Mouse (Mus musculus) layer of hippocampus, postnatal 25 days (tissue): ENCODE measurements around the gene Snx20. TPM values are rescaled to one million over a fixed set of nuclear protein-coding genes. Genes with fewer than 3 reads are reported as not detected.
"Not testable (repeated sequence)": the region's sequence is repeated elsewhere in the genome, so short reads cannot be mapped to it uniquely, and the experiment has no call there.

Experiments
- DNase-seq, 2 experiments: peaks; one replicate each; pipeline ENCODE4 v3.0.0; 2022; ENCODE audit warnings: mixed read lengths in 2 of 2, low spot score in 1 of 2; ENCODE audit errors: extremely low spot score in 1 of 2
- total RNA-seq, 2 experiments: library from RNA; stranded (reverse); gene quantifications; 2 replicates each; pipeline ENCODE4 v1.2.3; 2021

Gene Snx20
- 1 to 10 TPM; 1.2 to 1.6 TPM for total RNA-seq

- no peak for DNase-seq
These were observed at the start of gene Snx20 for GRCm38 (mm10) chr8:88635474-88636397. Snx20 (minus strand) TSS chr8:88636128.

- DNase-seq = no peak
These were observed 47.8 kb upstream of the Snx20 start for GRCm38 (mm10) chr8:88683656-88684289.

DNA sequence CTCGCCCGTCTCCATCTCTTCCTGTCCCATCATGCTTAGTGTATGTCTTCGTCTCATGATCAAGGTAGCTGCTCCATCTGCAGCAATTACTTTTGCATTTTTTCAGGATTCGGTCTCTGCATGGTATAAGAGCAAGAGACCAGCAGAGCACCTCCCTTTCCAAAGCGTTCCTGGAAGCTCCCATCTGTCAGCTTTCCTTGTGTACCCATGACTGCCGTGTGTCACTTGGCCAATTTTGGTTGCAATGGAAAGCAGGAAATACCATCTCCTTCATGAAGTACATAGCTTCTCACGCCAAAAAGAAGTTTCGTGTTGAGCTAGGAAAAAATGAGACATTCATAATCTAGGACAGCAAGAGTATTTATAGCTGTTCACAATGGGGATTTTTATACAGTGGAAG lies 45.1 kb upstream of the Snx20 start:
- DNase-seq = no peak

DNA sequence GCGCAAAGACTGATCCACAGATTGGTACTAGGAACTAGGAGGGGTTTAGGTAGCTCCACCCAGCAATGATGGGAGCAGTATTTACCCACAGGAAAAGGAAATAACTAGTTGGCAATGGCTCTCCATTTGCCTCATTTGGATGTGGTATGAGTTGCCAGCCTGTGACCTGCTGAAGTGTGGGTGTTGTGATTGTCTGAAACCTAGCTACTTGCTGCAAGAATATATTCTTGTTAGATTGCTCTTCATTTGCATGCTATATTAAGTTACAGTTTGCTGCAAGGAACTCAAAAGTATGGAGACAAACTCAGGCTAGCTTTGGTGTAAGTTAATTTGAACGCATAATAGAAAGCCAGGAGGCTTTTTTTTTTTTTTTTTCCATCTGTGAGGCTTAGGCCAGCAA lies 44.6 kb upstream of the Snx20 start:
- DNase-seq = no peak

DNA sequence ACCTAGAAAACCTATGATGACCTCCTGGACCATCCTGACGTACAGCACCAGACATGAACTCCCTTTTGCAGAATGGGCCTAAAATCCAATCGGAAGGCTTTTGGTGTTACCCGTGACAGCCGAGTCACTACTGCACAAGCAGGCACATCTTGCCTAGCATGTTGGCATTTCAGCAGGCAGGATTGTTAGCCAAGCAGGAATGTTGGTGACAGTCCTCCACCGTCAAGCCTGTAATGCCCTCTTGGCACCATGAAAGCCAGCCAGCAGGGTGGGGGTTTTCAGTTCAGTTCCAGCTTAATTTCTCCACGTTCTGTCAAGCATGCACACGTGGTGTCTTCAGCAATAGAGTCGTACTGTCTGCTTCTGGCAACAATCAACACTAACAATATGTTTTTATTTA lies 41.1 kb upstream of the Snx20 start:
- no peak for DNase-seq

DNA sequence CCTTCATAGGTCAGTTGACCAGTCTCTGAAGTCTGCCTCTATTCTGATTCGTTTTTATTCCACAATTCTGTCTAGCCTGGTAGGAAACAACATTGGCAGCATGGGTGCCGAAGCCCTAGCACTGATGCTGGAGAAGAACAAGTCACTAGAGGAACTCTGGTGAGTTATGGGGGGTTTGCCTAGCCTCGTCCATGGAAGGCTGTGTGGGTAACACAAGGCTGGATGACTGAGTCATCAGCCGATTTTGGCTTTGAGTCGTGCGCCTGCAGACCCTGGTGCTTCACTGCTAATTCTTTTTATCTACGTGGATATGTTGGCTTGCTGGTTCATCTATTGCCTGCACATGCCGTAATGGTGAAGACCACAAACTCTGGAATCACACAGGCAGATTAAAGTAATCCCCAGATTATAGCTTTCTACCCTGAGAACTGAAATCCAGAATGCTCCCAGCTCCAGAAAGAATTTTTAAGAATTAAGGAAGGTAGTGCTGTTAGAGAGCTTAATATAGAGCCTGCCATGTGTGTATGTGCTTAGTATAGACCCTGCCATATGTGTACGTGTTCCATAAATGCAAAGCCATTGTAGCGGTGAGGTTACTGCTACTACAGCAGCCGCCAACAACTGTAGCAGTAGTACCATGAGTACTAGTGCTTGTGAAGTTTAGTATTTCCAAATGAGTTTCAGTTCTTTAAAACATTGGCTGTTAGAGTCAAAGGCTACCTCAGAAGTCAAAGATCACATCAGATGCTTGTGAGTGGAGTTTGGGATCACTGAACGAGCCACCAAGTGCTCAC lies 39.6 kb upstream of the Snx20 start:
- no peak for DNase-seq

GRCm38 (mm10) chr8:88673859-88674258 lies 37.9 kb upstream of the Snx20 start:
- no peak for DNase-seq

DNA sequence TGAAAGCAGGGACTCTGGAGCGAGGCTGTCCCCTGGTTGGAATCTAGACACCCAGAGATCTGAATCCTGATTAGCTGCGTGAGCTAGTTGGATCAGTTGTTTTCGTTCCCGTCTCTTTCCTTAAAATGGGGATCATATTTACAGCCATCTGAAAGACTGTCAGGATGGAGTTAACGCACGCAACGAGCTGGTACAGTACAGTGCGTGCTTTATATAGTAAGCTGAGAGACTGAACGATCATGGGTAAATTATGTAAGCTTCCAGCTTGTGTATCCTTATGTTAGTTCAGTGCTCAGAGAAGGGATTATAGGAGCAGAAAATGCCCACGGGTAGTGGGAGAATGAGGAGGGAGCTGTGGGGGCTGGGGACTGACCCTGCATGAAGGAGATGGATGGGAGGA lies 35.6 kb upstream of the Snx20 start:
- DNase-seq = no peak

GRCm38 (mm10) chr8:88670782-88671181 lies 34.9 kb upstream of the Snx20 start:
- no peak for DNase-seq

DNA sequence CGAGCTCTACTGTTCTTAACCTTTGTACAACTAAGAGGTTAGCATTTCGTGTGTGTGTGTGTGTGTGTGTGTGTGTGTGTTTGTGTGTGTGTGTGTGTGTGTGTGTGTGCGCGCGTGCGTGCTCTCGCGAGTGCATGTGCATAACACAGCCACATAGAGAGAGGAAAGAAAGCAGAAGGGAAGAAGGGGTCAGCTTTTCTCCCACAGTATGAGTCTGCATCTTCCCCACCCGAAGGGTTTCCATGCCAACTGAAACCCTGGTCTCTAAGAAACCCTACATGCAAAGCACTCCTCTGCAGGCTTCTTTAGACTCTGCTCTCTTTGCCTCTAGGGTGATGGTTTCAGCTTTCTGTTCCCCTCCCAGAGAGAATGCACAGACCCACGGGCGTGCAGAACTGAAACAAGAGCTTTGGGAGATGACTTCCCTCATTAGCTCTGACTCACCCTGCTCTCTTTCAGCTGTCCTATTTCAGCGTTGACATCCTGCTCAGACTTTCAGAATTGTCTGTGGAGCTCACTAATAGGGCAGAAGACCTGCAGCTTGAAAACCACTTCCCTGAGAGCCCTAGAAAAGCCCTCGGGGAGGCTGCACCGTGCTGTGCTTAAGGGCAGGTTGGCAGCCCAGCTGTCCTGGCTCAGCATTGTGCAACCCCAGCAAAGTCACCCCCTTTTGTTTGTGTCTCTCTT lies 32.6 kb upstream of the Snx20 start:
- DNase-seq = no peak

GRCm38 (mm10) chr8:88666435-88666834 lies 30.5 kb upstream of the Snx20 start:
- no peak for DNase-seq

DNA sequence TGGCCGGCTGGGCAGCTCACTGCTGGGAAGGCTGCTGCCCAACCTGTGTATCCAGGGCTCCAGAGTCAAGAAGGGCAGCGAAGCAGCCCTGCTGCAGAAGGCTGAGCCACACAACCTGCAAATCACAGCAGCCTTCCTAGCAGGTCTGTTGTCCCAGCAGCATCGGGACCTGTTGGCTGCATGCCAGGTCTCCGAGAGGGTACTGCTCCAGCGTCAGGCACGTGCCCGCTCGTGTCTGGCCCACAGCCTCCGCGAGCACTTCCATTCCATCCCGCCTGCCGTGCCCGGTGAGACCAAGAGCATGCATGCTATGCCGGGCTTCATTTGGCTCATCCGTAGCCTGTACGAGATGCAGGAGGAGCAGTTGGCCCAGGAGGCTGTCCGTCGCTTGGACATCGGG lies 29.0 kb upstream of the Snx20 start:
- no peak for DNase-seq

DNA sequence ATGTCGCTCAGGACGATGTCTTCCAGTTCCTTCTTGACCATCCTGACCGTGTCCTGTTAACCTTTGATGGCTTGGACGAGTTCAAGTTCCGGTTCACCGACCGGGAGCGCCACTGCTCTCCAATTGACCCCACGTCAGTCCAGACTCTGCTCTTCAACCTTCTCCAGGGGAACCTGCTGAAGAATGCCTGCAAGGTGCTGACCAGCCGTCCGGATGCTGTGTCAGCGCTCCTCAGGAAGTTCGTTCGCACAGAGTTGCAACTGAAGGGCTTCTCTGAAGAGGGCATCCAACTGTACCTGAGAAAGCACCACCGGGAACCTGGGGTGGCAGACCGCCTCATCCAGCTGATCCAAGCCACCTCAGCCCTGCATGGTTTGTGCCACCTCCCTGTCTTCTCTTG lies 28.2 kb upstream of the Snx20 start:
- no peak for DNase-seq

GRCm38 (mm10) chr8:88662401-88662821 lies 26.5 kb upstream of the Snx20 start:
- DNase-seq = no peak

DNA sequence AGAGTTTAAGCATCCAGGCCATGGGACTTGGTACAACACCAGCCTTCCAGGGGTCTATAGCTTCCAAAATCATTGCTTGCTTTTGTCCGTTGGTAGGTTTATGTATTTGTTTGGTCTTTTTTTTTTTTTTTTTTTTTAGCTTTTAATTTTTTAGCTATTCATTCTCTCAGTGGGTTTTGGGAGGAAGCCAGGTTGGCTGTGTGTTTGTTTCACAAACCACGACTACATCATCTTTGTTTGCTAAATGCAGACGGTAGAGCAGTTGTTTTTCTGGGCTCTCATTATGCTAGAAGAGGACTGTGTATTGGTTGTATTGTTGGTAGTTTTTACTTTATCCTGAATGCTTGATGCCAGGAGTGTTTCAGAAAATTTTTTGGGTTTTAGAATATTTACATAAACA lies 23.9 kb upstream of the Snx20 start:
- peak in 1 of 2 experiments; percentile 25 for DNase-seq

DNA sequence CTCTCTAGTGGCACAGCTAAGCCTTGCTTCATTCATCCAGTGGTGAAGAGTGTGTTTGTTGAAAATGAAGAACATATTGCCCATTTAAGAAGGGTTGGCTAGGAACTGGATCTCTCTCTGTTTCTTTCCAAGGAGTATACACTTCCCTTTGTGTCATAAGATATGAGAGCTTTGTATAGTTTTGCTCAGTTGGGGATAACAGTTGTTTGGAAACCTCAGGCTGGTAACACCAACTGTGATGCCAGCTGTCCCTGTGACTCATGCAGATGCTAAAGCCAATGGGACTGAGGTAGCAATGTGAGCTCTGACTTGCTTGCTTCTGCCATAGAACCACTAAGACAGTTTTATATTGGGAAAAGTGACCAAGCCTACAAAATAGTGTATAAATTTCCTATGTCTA lies 19.4 kb upstream of the Snx20 start:
- DNase-seq = peak in 1 of 2 experiments; percentile 35

DNA sequence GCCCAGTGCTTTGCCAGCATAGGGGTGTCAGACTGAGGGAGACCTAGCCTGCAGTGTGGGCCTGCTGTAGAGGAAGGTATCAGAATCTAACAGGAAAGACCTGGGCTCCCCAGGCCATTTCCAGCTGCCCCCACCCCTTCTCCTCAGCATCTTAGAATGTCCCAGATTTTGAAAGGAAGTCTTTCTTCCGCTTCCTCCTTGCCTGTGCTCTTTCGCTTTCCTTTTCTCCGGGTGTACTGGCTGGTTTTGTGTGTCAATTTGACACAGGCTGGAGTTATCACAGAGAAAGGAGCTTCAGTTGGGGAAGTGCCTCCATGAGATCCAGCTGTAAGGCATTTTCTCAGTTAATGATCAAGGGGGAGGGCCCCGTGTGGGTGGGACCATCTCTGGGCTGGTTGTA lies 15.2 kb upstream of the Snx20 start:
- DNase-seq = not testable (repeated sequence)

GRCm38 (mm10) chr8:88650016-88650708 lies 14.2 kb upstream of the Snx20 start:
- DNase-seq = no peak

DNA sequence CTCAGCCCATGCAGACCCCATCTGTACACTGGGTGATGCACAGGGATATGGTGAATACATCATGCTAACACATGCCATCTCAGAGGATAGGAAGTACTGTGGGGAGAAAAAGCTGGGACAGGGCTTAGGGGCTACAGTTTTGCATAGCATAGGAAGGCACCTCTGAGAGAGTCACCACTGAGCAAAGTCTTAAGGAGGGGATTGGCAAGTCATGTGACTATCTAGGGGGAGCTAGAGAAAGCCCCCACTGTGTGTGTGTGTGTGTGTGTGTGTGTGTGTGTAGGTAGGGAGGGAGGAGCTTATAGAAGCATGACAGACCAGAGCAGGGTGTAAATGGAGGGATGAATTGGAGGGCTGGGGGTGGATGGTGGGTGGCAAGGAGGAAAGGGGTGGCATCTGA lies 12.4 kb upstream of the Snx20 start:
- DNase-seq = no peak
